Mouse (Mus musculus) adrenal gland, adult 18-20 months (tissue): ENCODE data around the gene Cacybp. TPM values are rescaled to one million over a fixed set of nuclear protein-coding genes. Genes with fewer than 3 reads are reported as not detected.

ENCODE experiments used
- DNase-seq, 2 experiments: peaks; one replicate each; pipeline ENCODE4 v3.0.0; 2021 to 2022; ENCODE audit warnings: low spot score in 2 of 2
- long read RNA-seq, 2 experiments: library from polyadenylated mRNA; stranded (forward); transcript quantifications; one replicate each; pipeline ENCODE4 v2.0.0; 2021
- total RNA-seq, 2 experiments: library from RNA; stranded (reverse); gene quantifications; 1 replicate in 1 of 2; 2 replicates in 1 of 2; pipeline ENCODE4 v1.2.3; 2021

Gene Cacybp
- 100 to 1,000 TPM; 125 to 182 TPM for total RNA-seq
- long read RNA-seq, experiment 1, transcript Cacybp-201 (6 exons, 2,098 nt), result major isoform, 109 of 117 reads
- long read RNA-seq, experiment 1, partial matches to known transcripts, result 4 of 117 reads
- long read RNA-seq, experiment 1, other reads (novel, unspliced or antisense), result 4 of 117 reads
- long read RNA-seq, experiment 2, transcript Cacybp-201 (6 exons, 2,098 nt), result major isoform, 199 of 208 reads
- long read RNA-seq, experiment 2, partial matches to known transcripts, result 6 of 208 reads
- long read RNA-seq, experiment 2, other reads (novel, unspliced or antisense), result 3 of 208 reads

- peak; percentile 100 for DNase-seq
Measured at GRCm38 (mm10) chr1:160212703-160213669, at the start of gene Cacybp. Gene Cacybp, minus strand, starts transcription at chr1:160212875.

- no peak for DNase-seq
Measured at GRCm38 (mm10) chr1:160262415-160262814, 49.7 kb upstream of the Cacybp start.

- no peak for DNase-seq
Measured at GRCm38 (mm10) chr1:160261849-160262248, 49.2 kb upstream of the Cacybp start.

GRCm38 (mm10) chr1:160260605-160261004 lies 47.9 kb upstream of the Cacybp start:
- DNase-seq, result no peak

- no peak for DNase-seq
Measured at GRCm38 (mm10) chr1:160259884-160260283, 47.2 kb upstream of the Cacybp start.

- no peak for DNase-seq
Measured at GRCm38 (mm10) chr1:160253108-160253507, 40.4 kb upstream of the Cacybp start.

- no peak for DNase-seq
Measured at GRCm38 (mm10) chr1:160251388-160252007, 38.8 kb upstream of the Cacybp start.

- no peak for DNase-seq
Measured at GRCm38 (mm10) chr1:160250782-160251181, 38.1 kb upstream of the Cacybp start.

GRCm38 (mm10) chr1:160249786-160250185 lies 37.1 kb upstream of the Cacybp start:
- DNase-seq, result no peak

GRCm38 (mm10) chr1:160247473-160247872 lies 34.8 kb upstream of the Cacybp start:
- no peak for DNase-seq

GRCm38 (mm10) chr1:160246844-160247243 lies 34.2 kb upstream of the Cacybp start:
- DNase-seq, result no peak

- no peak for DNase-seq
Measured at GRCm38 (mm10) chr1:160245954-160246353, 33.3 kb upstream of the Cacybp start.

- no peak for DNase-seq
Measured at GRCm38 (mm10) chr1:160244689-160245088, 32.0 kb upstream of the Cacybp start.

GRCm38 (mm10) chr1:160240091-160240490 lies 27.4 kb upstream of the Cacybp start:
- no peak for DNase-seq

- DNase-seq, result no peak
Measured at GRCm38 (mm10) chr1:160238852-160239443, 26.3 kb upstream of the Cacybp start.

GRCm38 (mm10) chr1:160237981-160238380 lies 25.3 kb upstream of the Cacybp start:
- no peak for DNase-seq

- DNase-seq, result no peak
Measured at GRCm38 (mm10) chr1:160233921-160234320, 21.2 kb upstream of the Cacybp start.

GRCm38 (mm10) chr1:160232113-160232512 lies 19.4 kb upstream of the Cacybp start:
- DNase-seq, result no peak

GRCm38 (mm10) chr1:160231013-160231412 lies 18.3 kb upstream of the Cacybp start:
- no peak for DNase-seq

GRCm38 (mm10) chr1:160227850-160228249 lies 15.2 kb upstream of the Cacybp start:
- no peak for DNase-seq

- DNase-seq, result no peak
Measured at GRCm38 (mm10) chr1:160227196-160227595, 14.5 kb upstream of the Cacybp start.
